Mouse (Mus musculus) C2C12 (cell line): ENCODE results near the gene Ap3b1. TPM values are rescaled to one million over a fixed set of nuclear protein-coding genes. Genes with fewer than 3 reads are reported as not detected.
"Not testable (repeated sequence)": the region's sequence is repeated elsewhere in the genome, so short reads cannot be mapped to it uniquely, and the experiment has no call there.

Experiments used
- H3K27me3 ChIP-seq: one replicate; pipeline ENCODE4 v1.6.1; 2011; ENCODE audit not compliant: control insufficient read depth, insufficient read depth, insufficient read length
- H3K36me3 ChIP-seq: one replicate; pipeline ENCODE4 v1.6.1; 2011; ENCODE audit not compliant: control insufficient read depth, insufficient read depth
- H3K4me3 ChIP-seq: one replicate; pipeline ENCODE4 v1.5.1; 2011; ENCODE audit warnings: mild to moderate bottlenecking, control low read depth; ENCODE audit not compliant: poor library complexity, insufficient read depth, severe bottlenecking
- H3K79me2 ChIP-seq: one replicate; pipeline ENCODE4 v1.6.1; 2011; ENCODE audit not compliant: control insufficient read depth, insufficient read depth
- H3K79me3 ChIP-seq: one replicate; pipeline ENCODE4 v1.6.1; 2011; ENCODE audit warnings: low read depth, control low read depth
- H3ac ChIP-seq: one replicate; pipeline ENCODE3; 2011; ENCODE audit warnings: low read depth; ENCODE audit not compliant: control insufficient read depth, insufficient read length
- CEBPB ChIP-seq: IDR thresholded peaks from one replicate; pipeline ENCODE4 v1.6.1; 2011; ENCODE audit warnings: low read depth, mild to moderate bottlenecking, control low read depth, moderate library complexity
- CTCF ChIP-seq: IDR thresholded peaks from one replicate; pipeline ENCODE4 v1.5.1; 2011; ENCODE audit not compliant: control insufficient read depth, insufficient read depth, insufficient read length
- FOSL1 ChIP-seq: IDR thresholded peaks from one replicate; pipeline ENCODE4 v1.8.0; 2011; ENCODE audit warnings: mild to moderate bottlenecking, low read length; ENCODE audit not compliant: poor library complexity, insufficient read depth, severe bottlenecking
- MAX ChIP-seq: IDR thresholded peaks from one replicate; pipeline ENCODE4 v1.6.1; 2011; ENCODE audit warnings: mild to moderate bottlenecking, control low read depth
- MYOD1 ChIP-seq: IDR thresholded peaks from one replicate; pipeline ENCODE4 v1.6.1; 2011; ENCODE audit warnings: low read depth; ENCODE audit not compliant: control insufficient read depth, insufficient read length
- MYOG ChIP-seq: IDR thresholded peaks from one replicate; pipeline ENCODE4 v1.6.1; 2011; ENCODE audit not compliant: control insufficient read depth, insufficient read length; ENCODE audit errors: extremely low read depth
- USF1 ChIP-seq: IDR thresholded peaks from one replicate; pipeline ENCODE4 v1.6.1; 2011; ENCODE audit warnings: low read depth, mild to moderate bottlenecking, control low read depth, moderate library complexity
- polyA plus RNA-seq: library from polyadenylated mRNA; unstranded; fragments of >200 nt; fragmentation: generic; extraction: Trizol; gene quantifications from one replicate; pipeline ENCODE4 v1.2.1, GENCODE M21; 2012; ENCODE audit warnings: missing spikeins

Ap3b1 gene
- polyA plus RNA-seq, 1 experiment, result 21.2 TPM

- no peak for TF ChIP-seq USF1
- TF ChIP-seq MYOD1, result no peak
- TF ChIP-seq CEBPB, result no peak
- TF ChIP-seq FOSL1, result no peak
- TF ChIP-seq CTCF, result no peak
- TF ChIP-seq MYOG, result no peak
- no peak for TF ChIP-seq MAX
- H3K36me3 ChIP-seq, result no peaks in the 10 kb centered on the region
- H3K79me2 ChIP-seq, result no peaks in the 10 kb centered on the region
- H3ac ChIP-seq, result no peak overlapping the region
- no peaks in the 10 kb centered on the region for H3K27me3 ChIP-seq
- H3K79me3 ChIP-seq, result no peaks in the 10 kb centered on the region
- H3K4me3 ChIP-seq, result no peak overlapping the region
Observed at GRCm38 (mm10) chr13:94328063-94328462, 30.7 kb upstream of the Ap3b1 start.

GRCm38 (mm10) chr13:94329005-94329404 lies 29.8 kb upstream of the Ap3b1 start:
- H3K4me3 ChIP-seq, H3K27me3 ChIP-seq, H3K79me3 ChIP-seq, H3K79me2 ChIP-seq, H3ac ChIP-seq, H3K36me3 ChIP-seq: not testable (repeated sequence)

GRCm38 (mm10) chr13:94330392-94330979 lies 28.3 kb upstream of the Ap3b1 start:
- H3K27me3 ChIP-seq, result no peaks in the 10 kb centered on the region
- no peak overlapping the region for H3K4me3 ChIP-seq
- no peaks in the 10 kb centered on the region for H3K36me3 ChIP-seq
- H3K79me2 ChIP-seq, result no peaks in the 10 kb centered on the region
- no peak for TF ChIP-seq CEBPB
- TF ChIP-seq CTCF, result no peak
- no peak for TF ChIP-seq MAX
- no peak for TF ChIP-seq FOSL1
- TF ChIP-seq USF1, result no peak
- no peak for TF ChIP-seq MYOD1
- no peak for TF ChIP-seq MYOG
- H3ac ChIP-seq, result no peak overlapping the region
- H3K79me3 ChIP-seq, result no peaks in the 10 kb centered on the region

GRCm38 (mm10) chr13:94338357-94338756 lies 20.4 kb upstream of the Ap3b1 start:
- H3K79me2 ChIP-seq, result no peaks in the 10 kb centered on the region
- H3K4me3 ChIP-seq, result no peak overlapping the region
- no peaks in the 10 kb centered on the region for H3K27me3 ChIP-seq
- TF ChIP-seq MAX, result no peak
- no peak for TF ChIP-seq FOSL1
- TF ChIP-seq MYOG, result no peak
- TF ChIP-seq MYOD1, result no peak
- no peak for TF ChIP-seq CEBPB
- TF ChIP-seq USF1, result no peak
- TF ChIP-seq CTCF, result no peak
- H3ac ChIP-seq, result no peak overlapping the region
- no peaks in the 10 kb centered on the region for H3K79me3 ChIP-seq
- no peaks in the 10 kb centered on the region for H3K36me3 ChIP-seq

GRCm38 (mm10) chr13:94343192-94343591 lies 15.6 kb upstream of the Ap3b1 start:
- TF ChIP-seq MYOG (no peak), MAX (no peak), CEBPB (no peak), MYOD1 (no peak), CTCF (no peak), FOSL1 (no peak), USF1 (no peak)
- H3K79me2 ChIP-seq, result no peaks in the 10 kb centered on the region
- H3K4me3 ChIP-seq, result no peak overlapping the region
- H3K79me3 ChIP-seq, result no peaks in the 10 kb centered on the region
- no peaks in the 10 kb centered on the region for H3K27me3 ChIP-seq
- no peak overlapping the region for H3ac ChIP-seq
- no peaks in the 10 kb centered on the region for H3K36me3 ChIP-seq

- not testable (repeated sequence) for H3K36me3 ChIP-seq, H3K4me3 ChIP-seq, H3ac ChIP-seq, H3K27me3 ChIP-seq, H3K79me3 ChIP-seq, H3K79me2 ChIP-seq
Observed at GRCm38 (mm10) chr13:94344600-94344999, 14.2 kb upstream of the Ap3b1 start.
